Mouse (Mus musculus) thymus, adult 2 months (tissue): ENCODE measurements around the gene Macf1.

Experiments used
- CTCF ChIP-seq: fragments of 200-500 bp; IDR thresholded peaks from 2 replicates; pipeline ENCODE4 v1.5.1; 2012; ENCODE audit warnings: mild to moderate bottlenecking, control low read depth, low read length, moderate library complexity, borderline replicate concordance; ENCODE audit not compliant: control insufficient read depth, poor library complexity, insufficient read depth; ENCODE audit errors: extremely low read depth
- POLR2A ChIP-seq: fragments of 200-500 bp; IDR thresholded peaks from 2 replicates; pipeline ENCODE4 v1.6.1; 2012; ENCODE audit warnings: mild to moderate bottlenecking, low read length, control low read depth, moderate library complexity; ENCODE audit not compliant: control insufficient read depth, poor library complexity, insufficient read depth; ENCODE audit errors: extremely low read depth

DNA sequence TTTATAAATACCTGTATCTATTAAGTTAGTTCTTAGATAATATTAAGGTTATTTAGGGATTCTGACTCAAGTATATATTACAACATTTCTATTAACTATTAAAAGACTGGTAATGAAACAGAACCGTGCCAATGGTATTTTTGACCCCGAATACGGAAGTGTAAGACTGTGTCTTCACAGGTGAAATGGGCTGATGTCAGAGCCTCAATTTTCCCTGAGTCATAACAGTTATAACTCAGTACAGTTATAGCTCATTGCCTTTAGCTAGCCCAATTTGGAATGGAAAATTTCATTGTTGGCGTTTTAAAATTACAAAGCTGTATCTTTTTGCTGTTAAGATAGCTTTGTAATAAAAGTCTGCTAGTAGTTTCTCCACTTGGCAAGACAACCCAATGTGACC lies 320.6 kb downstream of the Macf1 start:
- no peak for TF ChIP-seq CTCF
- TF ChIP-seq POLR2A: no peak
